Mouse (Mus musculus) lung, adult 18-20 months (tissue): ENCODE measurements around the gene Tapbpl.
A peak's percentile ranks its signal among the peaks of the same experiment; 100 is the strongest.

Experiments
- DNase-seq, 2 experiments: peaks; one replicate each; pipeline ENCODE4 v3.0.0; 2022; ENCODE audit warnings: mixed read lengths in 2 of 2

Tapbpl gene

GRCm38 (mm10) chr6:125238396-125238795, 6.7 kb upstream of the Tapbpl start:
- DNase-seq: no peak

- no peak for DNase-seq
Observed at GRCm38 (mm10) chr6:125237421-125237820, 5.8 kb upstream of the Tapbpl start.

GRCm38 (mm10) chr6:125236782-125237181, 5.1 kb upstream of the Tapbpl start, which contains the start of gene Cd27:
Gene Cd27 (minus strand): TSS chr6:125237010.
- no peak for DNase-seq

DNA sequence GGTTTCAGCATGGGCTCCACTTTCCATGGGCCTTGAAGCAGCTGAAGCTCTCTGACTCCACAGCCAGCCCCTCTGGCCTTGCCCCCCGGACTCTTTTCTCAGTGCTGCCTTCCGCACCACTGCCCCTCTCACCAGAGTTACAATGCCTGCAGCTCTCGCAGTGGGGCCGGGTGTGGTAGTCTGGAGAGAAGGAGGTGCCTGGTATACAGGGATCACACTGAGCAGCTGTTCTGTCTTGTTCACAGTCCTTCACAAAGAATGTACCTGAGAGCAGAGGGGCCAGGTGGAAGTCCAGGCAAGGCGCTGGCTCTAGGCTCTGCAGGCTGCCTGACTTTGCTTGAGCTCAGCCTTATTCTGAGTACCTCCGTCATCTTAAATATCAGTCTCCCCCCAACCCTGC, 4.7 kb upstream of the Tapbpl start:
- no peak for DNase-seq

DNA sequence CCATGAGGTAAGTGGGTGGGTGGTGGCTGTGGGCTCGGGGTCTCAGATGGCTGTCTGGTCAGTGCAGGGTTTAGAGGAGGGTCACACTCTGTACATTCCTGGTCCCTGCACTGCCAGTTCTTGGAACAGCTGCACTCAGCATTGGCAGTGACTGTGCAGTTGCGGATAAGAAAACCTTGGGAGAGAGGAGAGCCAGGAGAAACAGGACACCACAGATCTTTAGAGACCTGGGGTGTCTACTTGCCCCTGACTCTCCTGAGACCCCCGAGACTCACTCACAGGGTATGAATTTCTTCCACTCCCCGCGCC, 2.8 kb upstream of the Tapbpl start:
- no peak for DNase-seq

DNA sequence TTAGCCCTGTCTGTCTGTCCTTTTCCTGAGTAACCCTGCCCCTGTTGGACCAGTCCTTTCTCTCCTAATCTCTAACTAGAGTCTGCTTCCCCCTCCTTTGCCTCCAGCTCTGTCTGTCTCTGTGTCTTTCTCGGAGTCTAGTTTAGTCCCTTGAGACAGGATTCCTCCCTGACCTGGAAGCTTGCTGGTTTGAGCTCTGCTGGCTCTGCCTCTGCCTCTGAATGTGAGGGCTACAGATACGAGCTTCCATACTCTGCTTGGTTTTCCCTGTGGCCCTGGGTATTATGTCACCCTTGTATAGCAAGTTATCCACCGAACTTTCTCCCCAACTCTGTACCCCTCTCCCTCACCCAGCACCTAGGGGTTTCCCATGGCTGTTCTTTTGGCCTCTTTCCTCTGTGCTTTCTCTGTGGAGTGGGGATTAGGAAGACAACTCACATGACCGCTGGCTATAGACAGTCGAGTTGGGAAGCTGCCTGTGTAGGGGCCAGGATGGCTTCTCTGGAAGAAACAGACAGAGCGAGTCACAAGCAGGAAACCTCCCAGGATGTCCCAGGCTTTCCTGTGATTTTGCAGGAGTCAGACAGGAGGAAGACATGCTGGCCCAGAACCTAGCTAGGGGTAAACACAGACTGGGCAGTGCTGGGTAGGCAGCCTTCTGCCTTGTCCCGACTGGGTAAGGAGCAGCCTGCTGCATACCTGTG, 2.3 kb upstream of the Tapbpl start:
- DNase-seq: peak; percentile 28 to 58

DNA sequence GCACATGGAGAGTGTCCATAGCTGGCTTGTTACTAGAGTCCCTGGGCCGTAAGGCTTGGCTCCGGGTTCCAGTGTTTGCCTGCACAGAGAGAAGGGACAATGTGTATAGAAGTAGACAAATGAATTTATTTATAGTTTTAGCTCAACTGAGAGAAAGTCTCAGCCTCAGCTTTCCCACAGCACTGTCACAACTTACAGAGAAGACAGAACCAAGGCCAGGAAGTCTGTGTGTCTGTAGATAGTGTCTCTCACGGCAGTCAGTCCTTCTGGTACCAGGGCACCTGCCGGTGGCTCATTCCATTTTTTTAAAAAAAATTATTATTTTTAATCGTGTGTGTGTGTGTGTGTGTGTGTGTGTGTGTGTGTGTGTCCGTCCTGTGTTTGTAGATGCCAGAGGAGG, 856 bp upstream of the Tapbpl start:
- no peak for DNase-seq

DNA sequence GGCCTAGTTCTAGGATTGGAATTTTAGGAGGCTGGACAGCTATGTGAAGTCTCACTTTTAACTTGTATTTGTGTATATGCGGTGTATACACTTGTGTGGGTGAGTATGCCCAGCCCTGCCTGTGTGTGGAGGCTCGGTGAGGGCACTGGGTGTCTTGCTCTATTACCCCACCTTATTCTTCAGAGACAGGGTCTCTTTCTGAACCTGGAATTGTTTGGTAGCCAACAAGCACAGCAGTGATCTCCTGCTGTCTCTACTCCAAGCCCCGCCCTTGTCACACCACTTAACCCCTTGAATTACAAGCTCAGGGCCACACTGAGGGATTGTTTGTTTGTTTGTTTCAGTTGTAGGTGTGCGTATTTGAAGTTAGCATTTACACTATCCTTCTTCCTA, 381 bp upstream of the Tapbpl start:
- DNase-seq: peak; percentile 21 to 27

- DNase-seq: no peak
Observed at GRCm38 (mm10) chr6:125230571-125230970, 1.1 kb downstream of the Tapbpl start.

GRCm38 (mm10) chr6:125225518-125226115, 6.0 kb downstream of the Tapbpl start:
- DNase-seq: no peak

DNA sequence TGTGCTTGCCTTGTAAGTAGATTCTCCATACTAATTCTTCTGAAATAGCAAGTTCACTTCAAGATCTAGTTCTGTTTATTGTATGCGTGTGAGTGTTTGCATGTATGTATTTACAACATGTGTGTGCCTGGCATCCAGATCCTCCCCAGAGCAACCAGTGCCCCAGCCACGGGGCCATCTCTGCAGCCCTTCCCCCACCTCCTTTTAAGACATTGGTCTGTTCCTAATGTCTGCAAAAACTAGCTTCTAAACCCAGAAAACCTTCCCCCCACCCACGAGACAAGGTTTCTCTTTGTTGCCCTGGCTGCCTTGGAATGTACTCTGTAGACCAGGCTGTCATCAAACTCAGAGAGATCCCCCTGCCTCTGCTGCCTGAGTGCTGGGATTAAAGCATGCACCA, 9.1 kb downstream of the Tapbpl start:
- DNase-seq: no peak

- peak; percentile 28 to 37 for DNase-seq
Observed at GRCm38 (mm10) chr6:125222146-125222545, 9.5 kb downstream of the Tapbpl start.

DNA sequence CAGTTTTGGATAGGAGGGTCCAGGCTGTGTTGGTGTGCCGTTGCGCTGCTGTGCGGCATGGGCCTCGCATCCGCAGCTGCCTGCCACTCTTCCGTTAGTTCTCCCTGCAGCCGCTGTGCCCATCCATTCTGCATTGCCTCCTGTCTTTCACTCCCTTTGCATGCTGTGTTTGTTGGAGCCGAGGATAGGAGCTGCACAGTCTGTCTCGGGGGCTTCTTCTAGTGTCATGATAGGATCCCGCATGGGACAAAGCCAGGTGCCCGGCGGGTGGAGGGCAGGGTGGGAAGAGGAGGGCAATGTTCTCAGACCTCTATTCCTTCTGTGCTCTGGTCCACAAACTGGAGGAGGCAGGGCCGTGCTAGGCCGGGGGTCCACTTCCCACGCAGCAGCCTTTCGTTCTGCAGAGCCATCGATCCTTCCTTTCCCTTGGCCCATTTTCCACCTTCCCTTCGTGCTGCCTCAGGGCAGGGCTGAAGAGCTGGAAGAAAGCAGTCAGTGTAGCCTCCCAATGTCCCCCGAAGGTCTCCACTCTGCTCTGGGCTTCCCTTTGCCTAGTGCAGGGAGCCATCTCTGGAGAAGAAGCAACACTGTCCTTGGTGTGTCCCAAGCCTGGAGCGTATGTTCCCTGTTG, 10.4 kb downstream of the Tapbpl start:
- DNase-seq: no peak

DNA sequence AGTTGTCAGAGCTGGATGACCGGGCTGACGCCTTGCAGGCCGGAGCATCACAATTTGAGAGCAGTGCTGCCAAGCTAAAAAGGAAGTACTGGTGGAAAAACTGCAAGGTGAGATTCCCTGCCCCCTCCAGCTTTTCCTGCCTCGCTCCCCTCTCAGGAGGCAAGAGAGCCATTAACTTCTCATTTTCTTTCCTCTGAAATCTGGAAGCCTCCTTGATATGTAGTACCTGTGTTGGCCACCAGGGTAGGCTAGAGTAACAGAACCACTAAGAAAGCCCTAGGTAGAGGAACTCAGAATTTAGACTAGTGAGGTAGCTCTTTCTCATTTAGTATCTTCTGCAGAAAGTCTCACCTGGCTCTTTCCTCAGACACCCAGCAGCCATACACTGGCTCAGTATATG, 12.7 kb downstream of the Tapbpl start:
- peak; percentile 46 to 60 for DNase-seq

DNA sequence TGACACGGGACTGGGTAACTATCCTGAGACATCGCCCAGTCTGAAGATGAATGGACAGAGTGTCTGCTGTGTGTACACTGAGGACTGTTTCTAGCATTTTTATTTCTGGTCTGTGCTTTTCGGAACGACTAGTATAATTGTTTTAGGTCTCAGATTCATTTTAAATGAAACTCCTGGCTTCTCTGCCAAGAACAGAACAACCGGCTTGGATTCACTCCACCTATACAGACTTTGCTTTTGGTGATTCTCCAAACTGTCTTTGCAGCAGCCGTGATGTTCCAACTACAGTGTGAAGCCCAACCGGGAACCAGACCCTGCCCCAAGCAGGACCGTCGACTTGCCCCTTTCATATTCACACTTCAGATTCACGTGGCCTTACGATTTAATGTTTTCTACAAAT, 13.8 kb downstream of the Tapbpl start:
- no peak for DNase-seq

- DNase-seq: no peak
Observed at GRCm38 (mm10) chr6:125216898-125217297, 14.8 kb downstream of the Tapbpl start.

GRCm38 (mm10) chr6:125215148-125215954, 16.3 kb downstream of the Tapbpl start, which contains the start of gene Vamp1:
Gene Vamp1 (plus strand): TSS chr6:125215551.
- peak; percentile 98 for DNase-seq

DNA sequence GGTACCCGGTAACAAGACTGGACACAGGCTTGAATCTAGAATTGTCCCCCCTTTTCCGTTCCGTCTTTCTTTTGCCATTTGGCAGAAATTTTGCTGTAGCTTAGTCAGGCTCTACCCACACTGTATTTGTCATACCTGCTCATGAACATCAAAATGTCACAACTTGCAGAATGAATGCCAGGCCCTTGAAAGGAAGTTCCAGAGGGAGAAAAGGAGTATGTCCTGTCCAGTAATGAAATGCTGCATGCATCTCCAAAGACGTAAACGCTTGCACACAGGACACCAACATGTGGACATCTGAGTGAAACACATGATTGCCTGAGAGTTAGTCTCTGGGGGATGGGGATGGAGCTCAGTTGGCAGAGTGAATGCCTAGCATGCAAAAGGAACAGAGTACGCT, 17.9 kb downstream of the Tapbpl start:
- DNase-seq: no peak

- DNase-seq: no peak
Observed at GRCm38 (mm10) chr6:125213129-125213528, 18.5 kb downstream of the Tapbpl start.

- no peak for DNase-seq
Observed at GRCm38 (mm10) chr6:125212621-125213020, 19.0 kb downstream of the Tapbpl start.

DNA sequence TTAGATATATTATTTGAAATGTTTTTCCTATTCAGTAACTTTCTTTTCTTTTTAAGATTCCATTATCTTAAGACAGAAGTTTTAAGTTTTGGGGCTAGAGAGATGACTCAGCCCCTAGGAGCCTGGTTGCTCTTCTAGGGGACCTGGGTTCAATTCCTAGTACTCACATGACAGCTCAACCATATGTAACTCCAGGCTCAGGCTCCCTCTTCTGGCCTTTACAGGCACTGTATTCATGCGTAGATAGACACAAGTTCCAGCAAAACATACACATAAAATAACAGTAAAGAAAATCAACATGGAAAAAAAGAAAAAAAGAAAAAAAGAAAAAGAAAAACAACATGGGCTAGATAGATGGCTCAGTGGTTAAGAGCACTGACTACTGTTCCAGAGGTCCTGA, 21.2 kb downstream of the Tapbpl start:
- no peak for DNase-seq

DNA sequence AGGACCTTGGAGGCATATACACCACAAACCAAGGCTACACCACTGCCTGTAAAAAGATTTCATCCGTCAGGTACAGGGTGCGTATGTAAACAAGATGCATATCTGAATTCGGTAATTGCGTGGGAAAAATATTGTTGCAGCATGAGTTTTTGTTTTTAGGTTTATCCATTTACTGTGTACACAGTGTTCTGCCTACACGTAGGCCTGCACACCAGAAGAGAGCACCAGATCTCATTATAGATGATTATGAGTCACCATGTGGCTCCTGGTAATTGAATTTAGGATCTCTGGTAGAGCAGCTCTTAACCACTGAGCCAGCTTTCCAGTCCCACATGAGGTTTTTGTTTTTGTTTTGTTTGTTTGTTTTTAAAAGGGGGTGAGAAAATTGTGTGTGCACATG, 34.5 kb downstream of the Tapbpl start:
- no peak for DNase-seq

DNA sequence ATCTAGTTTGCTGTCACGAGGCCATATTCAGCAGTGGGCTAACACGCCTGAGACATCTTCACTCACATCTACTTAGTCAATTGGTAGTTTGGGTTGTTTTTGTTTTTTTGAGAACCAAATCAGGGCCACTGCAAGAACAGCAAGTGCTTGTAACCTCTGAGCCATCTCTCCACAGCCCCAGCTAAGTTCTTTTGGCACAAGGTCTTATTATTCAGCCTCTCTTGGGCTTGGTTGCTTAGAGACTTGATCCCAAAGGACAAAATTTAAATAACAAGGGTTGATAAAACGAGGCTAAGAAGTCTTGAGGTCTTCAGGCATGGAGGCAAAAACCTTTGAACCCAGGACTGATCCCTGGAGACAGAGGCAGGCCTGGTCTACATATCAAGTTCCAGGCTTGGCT, 35.4 kb downstream of the Tapbpl start:
- no peak for DNase-seq
